Mouse (Mus musculus) limb, embryonic 11.5 days (tissue): ENCODE measurements at regions not wholly inside any gene's neighbourhood (a gene's known extent, or its start where the extent isn't known, plus 50 kb on each side); places are given as distances from the start of the nearest gene placed in this dataset.

Source experiments
- ATAC-seq: fragments of 200-750 bp; cut with Nextera tagmentation; 2 replicates; pipeline ENCODE4 v1.8.0; 2017; ENCODE audit warnings: low read depth; ENCODE audit not compliant: insufficient number of reproducible peaks, low FRiP score, low TSS enrichment
- DNase-seq: peaks from one replicate; pipeline ENCODE4 v3.0.0-alpha.2; 2015; ENCODE audit warnings: low spot score
- H3K27ac ChIP-seq: fragments of 300-500 bp; sonication (generic); replicated peaks from 2 replicates; pipeline ENCODE4 v1.5.1; 2014; ENCODE audit warnings: low read depth, mild to moderate bottlenecking, low read length
- H3K27me3 ChIP-seq: fragments of 300-500 bp; sonication (generic); 2 replicates; pipeline ENCODE4 v1.6.1; 2014; ENCODE audit warnings: mild to moderate bottlenecking, low read length, mixed read lengths; ENCODE audit not compliant: control insufficient read depth, insufficient read depth
- H3K36me3 ChIP-seq: fragments of 300-500 bp; sonication (generic); 2 replicates; pipeline ENCODE4 v1.6.1; 2014; ENCODE audit warnings: mild to moderate bottlenecking, low read length, moderate library complexity, mixed read lengths; ENCODE audit not compliant: control insufficient read depth, insufficient read depth
- H3K4me1 ChIP-seq: fragments of 300-500 bp; sonication (generic); 2 replicates; pipeline ENCODE4 v1.6.1; 2014; ENCODE audit warnings: low read length, mixed read lengths; ENCODE audit not compliant: control insufficient read depth, insufficient read depth
- H3K4me2 ChIP-seq: fragments of 300-500 bp; sonication (generic); 2 replicates; pipeline ENCODE4 v1.6.1; 2014; ENCODE audit warnings: low read depth, mild to moderate bottlenecking, moderate library complexity; ENCODE audit not compliant: severe bottlenecking
- H3K4me3 ChIP-seq: fragments of 300-500 bp; sonication (generic); 2 replicates; pipeline ENCODE4 v1.5.1; 2014; ENCODE audit warnings: low read depth, low read length
- H3K9ac ChIP-seq: fragments of 300-500 bp; sonication (generic); 2 replicates; pipeline ENCODE4 v1.6.1; 2014; ENCODE audit warnings: mild to moderate bottlenecking, low read length
- H3K9me3 ChIP-seq: fragments of 300-500 bp; sonication (generic); 2 replicates; pipeline ENCODE4 v1.6.1; 2016; ENCODE audit warnings: low read length; ENCODE audit not compliant: control insufficient read depth
- WGBS: fragments of 180-500 bp; shearing (Covaris S2); extraction: QIAGEN DNeasy Blood & Tissue Kit; methylation state at CpG from one replicate; pipeline ENCODE4 v1.1.7; 2014; 5-methylcytosine and 5-hydroxymethylcytosine counted together

GRCm38 (mm10) chr2:129904753-129905152, 104.4 kb downstream of the Stk35 start:
- Histone ChIP-seq H3K27me3 (no peaks in the 10 kb centered on the region), H3K27ac (no peak overlapping the region), H3K9me3 (no peaks in the 10 kb centered on the region), H3K36me3 (no peaks in the 10 kb centered on the region), H3K4me1 (no peaks in the 10 kb centered on the region), H3K9ac (no peak overlapping the region), H3K4me2 (no peak overlapping the region), H3K4me3 (no peak overlapping the region)
- DNase-seq (peak; percentile 36), ATAC-seq (no peak)
- 43% methylated on average over 7 of the region's 7 CpGs for WGBS

- 2% methylated on average over 28 of the region's 28 CpGs for WGBS
- Histone ChIP-seq H3K4me2 (peak overlapping the region; percentile 69), H3K27me3 (no peaks in the 10 kb centered on the region), H3K36me3 (no peaks in the 10 kb centered on the region), H3K9me3 (no peaks in the 10 kb centered on the region), H3K9ac (peak overlapping the region; percentile 37; the same call in 1 of the 2 replicates), H3K4me3 (peak overlapping the region; percentile 31), H3K4me1 (no peaks in the 10 kb centered on the region), H3K27ac (no peak overlapping the region)
- ATAC-seq (peak; percentile 88), DNase-seq (peak; percentile 82)
These were observed 103.3 kb upstream of the Tgm3 start for GRCm38 (mm10) chr2:129908701-129909425.

- DNase-seq: peak; percentile 47
- 0 out of 2 replicates have a peak overlapping the region, but pooled peaks have one; percentile 2 for H3K4me2 ChIP-seq
These were observed 100.8 kb upstream of the Tgm3 start for GRCm38 (mm10) chr2:129911203-129911921.

GRCm38 (mm10) chr2:129912556-129912955, 99.6 kb upstream of the Tgm3 start:
- Histone ChIP-seq H3K36me3 (no peaks in the 10 kb centered on the region), H3K9ac (no peak overlapping the region), H3K27ac (no peak overlapping the region), H3K9me3 (no peaks in the 10 kb centered on the region), H3K4me3 (no peak overlapping the region), H3K4me1 (no peaks in the 10 kb centered on the region), H3K27me3 (no peaks in the 10 kb centered on the region), H3K4me2 (no peak overlapping the region)
- DNase-seq (no peak), ATAC-seq (no peak)
- 48% methylated on average over 8 of the region's 8 CpGs for WGBS

More at GRCm38 (mm10) chr2:129911203-129911921, 100.8 kb upstream of the Tgm3 start:
- Histone ChIP-seq H3K27me3 (no peaks in the 10 kb centered on the region), H3K36me3 (no peaks in the 10 kb centered on the region), H3K4me1 (no peaks in the 10 kb centered on the region), H3K27ac (no peak overlapping the region), H3K9ac (no peak overlapping the region), H3K4me3 (no peak overlapping the region), H3K9me3 (no peaks in the 10 kb centered on the region)
- no peak for ATAC-seq
- 34% methylated on average over 19 of the region's 19 CpGs for WGBS

GRCm38 (mm10) chr2:129914261-129914660, 97.9 kb upstream of the Tgm3 start:
- H3K4me1 ChIP-seq: no peaks in the 10 kb centered on the region
- no peak for DNase-seq
- no peaks in the 10 kb centered on the region for H3K27me3 ChIP-seq
- no peak for ATAC-seq
- WGBS: 87% methylated on average over 8 of the region's 8 CpGs
- no peak overlapping the region for H3K4me3 ChIP-seq
- no peaks in the 10 kb centered on the region for H3K9me3 ChIP-seq
- H3K4me2 ChIP-seq: no peak overlapping the region
- no peak overlapping the region for H3K27ac ChIP-seq
- H3K9ac ChIP-seq: no peak overlapping the region
- no peaks in the 10 kb centered on the region for H3K36me3 ChIP-seq

GRCm38 (mm10) chr2:129916411-129916810, 95.7 kb upstream of the Tgm3 start:
- Histone ChIP-seq H3K9ac (no peak overlapping the region), H3K27ac (no peak overlapping the region), H3K4me3 (no peak overlapping the region), H3K9me3 (no peaks in the 10 kb centered on the region), H3K4me1 (no peaks in the 10 kb centered on the region), H3K27me3 (no peaks in the 10 kb centered on the region), H3K36me3 (no peaks in the 10 kb centered on the region), H3K4me2 (no peak overlapping the region)
- ATAC-seq: no peak
- no peak for DNase-seq
- WGBS: 92% methylated on average over 7 of the region's 7 CpGs

GRCm38 (mm10) chr2:129918141-129918790, 93.9 kb upstream of the Tgm3 start:
- Histone ChIP-seq H3K4me1 (no peaks in the 10 kb centered on the region), H3K27ac (no peak overlapping the region), H3K4me2 (no peak overlapping the region), H3K4me3 (no peak overlapping the region), H3K9me3 (no peaks in the 10 kb centered on the region), H3K27me3 (no peaks in the 10 kb centered on the region), H3K9ac (no peak overlapping the region), H3K36me3 (no peaks in the 10 kb centered on the region)
- 88% methylated on average over 9 of the region's 9 CpGs for WGBS
- DNase-seq: no peak
- no peak for ATAC-seq

- Histone ChIP-seq H3K27ac (no peak overlapping the region), H3K36me3 (no peaks in the 10 kb centered on the region), H3K4me3 (no peak overlapping the region), H3K4me2 (no peak overlapping the region), H3K9ac (no peak overlapping the region), H3K4me1 (no peaks in the 10 kb centered on the region), H3K27me3 (no peaks in the 10 kb centered on the region), H3K9me3 (no peaks in the 10 kb centered on the region)
- ATAC-seq (no peak), DNase-seq (no peak)
- WGBS: 90% methylated on average over 4 of the region's 4 CpGs
These were observed 92.6 kb upstream of the Tgm3 start for GRCm38 (mm10) chr2:129919551-129919950.
